Mouse (Mus musculus) NIH3T3 (cell line): ENCODE data around the gene Fyco1.

Source experiments
- DNase-seq: peaks from one replicate; pipeline ENCODE4 v3.0.0-alpha.2; 2012; ENCODE audit warnings: low read depth

Fyco1 gene

GRCm38 (mm10) chr9:123740799-123741198 is 110.9 kb downstream of the Fyco1 start:
- DNase-seq = no peak
